Mouse (Mus musculus) ZHBTc4 (cell line): Measurements from ENCODE around the gene Xaf1.

Experiments
- DNase-seq: peaks from one replicate; pipeline ENCODE4 v3.0.0-alpha.2; 2011; ENCODE audit warnings: low read depth, low spot score

The Xaf1 gene

DNA sequence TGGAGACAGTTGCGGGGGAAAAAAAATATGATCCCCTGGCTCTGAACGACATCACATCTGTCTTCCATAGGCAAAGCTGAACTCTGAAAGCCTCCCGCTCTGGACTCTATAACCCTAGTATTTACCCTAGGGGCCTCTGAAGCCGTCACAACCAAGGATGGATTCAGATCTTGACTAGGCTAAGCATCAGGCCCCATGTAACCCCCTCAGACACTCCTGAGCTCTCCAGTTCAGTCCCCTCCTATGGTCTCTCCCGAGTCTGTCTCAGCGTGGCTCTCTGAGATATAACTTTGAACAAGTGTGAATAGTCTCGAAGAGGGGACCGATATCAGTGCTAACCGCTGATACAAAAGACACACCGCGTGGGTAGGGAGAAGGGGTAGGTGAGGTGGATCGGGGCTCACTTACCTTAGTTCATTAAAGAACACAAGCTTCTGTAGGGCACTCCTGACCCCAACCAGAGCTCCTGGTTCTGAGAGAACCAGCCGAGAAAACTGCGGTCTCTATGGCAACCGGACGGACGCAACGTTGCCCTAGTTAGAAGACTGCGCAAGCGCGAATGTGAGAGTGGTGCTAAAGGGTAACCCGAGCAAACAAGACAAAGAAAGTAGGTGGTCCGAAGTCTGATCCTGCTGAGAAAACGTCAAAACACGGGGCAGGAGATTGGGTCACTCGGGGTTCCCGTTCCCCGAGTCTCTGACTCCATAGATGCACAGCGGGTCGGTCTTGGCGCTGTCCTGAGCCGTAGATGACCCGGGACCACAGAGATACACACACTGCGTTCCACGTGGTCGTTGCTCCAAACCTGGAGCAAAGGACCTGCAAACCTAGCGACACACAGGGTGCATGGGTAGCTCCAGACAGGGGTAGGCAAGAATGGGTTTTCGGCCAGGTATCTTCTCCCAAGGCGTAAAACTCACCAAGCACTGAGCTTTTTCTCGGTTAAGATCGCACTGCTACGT, 60.2 kb downstream of the Xaf1 start:
- peak; percentile 94 for DNase-seq

DNA sequence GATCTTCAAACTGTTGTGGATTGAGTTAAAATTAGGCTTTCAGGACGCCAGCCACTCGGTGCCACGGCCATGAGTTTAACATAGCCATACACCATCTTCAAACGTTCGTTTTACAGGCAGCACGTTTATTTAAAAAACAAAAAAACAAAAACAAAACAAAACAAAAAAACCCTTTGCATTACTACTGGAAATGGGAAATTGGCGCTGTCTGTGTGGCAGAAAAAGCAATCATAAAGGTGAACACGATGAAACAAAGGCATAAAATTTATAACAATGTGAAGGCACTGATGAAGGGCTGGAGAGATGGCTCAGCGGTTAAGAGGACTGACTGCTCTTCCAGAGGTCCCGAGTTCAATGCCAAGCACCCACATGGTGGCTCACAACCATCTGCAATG, 60.9 kb downstream of the Xaf1 start, which contains the start of gene Tekt1:
Tekt1 (minus strand) TSS at position 96 of the 395 bp plus-strand sequence.
- DNase-seq, result no peak
